Mouse (Mus musculus) hindbrain, embryonic 14.5 days (tissue): Measurements from ENCODE around the gene Ceacam9. TPM values are rescaled to one million over a fixed set of nuclear protein-coding genes. Genes with fewer than 3 reads are reported as not detected.
"Not testable (repeated sequence)": the region's sequence is repeated elsewhere in the genome, so short reads cannot be mapped to it uniquely, and the experiment has no call there.

Experiments
- ATAC-seq: fragments of 200-750 bp; cut with Nextera tagmentation; 2 replicates; pipeline ENCODE4 v1.8.0; 2017; ENCODE audit warnings: moderate number of reproducible peaks, mild to moderate bottlenecking, moderate TSS enrichment, moderate library complexity; ENCODE audit not compliant: low FRiP score
- DNase-seq: peaks from one replicate; pipeline ENCODE4 v3.0.0-alpha.2; 2015; ENCODE audit warnings: low spot score
- H3K27ac ChIP-seq: fragments of 300-500 bp; sonication (generic); 2 replicates; pipeline ENCODE4 v1.5.1; 2014; ENCODE audit warnings: mild to moderate bottlenecking, moderate library complexity
- H3K27me3 ChIP-seq: fragments of 300-500 bp; sonication (generic); 2 replicates; pipeline ENCODE4 v1.6.1; 2014; ENCODE audit warnings: mild to moderate bottlenecking, low read length, mixed read lengths; ENCODE audit not compliant: control insufficient read depth, insufficient read depth
- H3K36me3 ChIP-seq: fragments of 300-500 bp; sonication (generic); replicated peaks from 2 replicates; pipeline ENCODE4 v1.6.1; 2014; ENCODE audit not compliant: control insufficient read depth, insufficient read depth
- H3K4me1 ChIP-seq: fragments of 300-500 bp; sonication (generic); replicated peaks from 2 replicates; pipeline ENCODE4 v1.6.1; 2014; ENCODE audit warnings: antibody characterized with exemption, low read length, mixed read lengths; ENCODE audit not compliant: control insufficient read depth, insufficient read depth
- H3K4me2 ChIP-seq: fragments of 300-500 bp; sonication (generic); replicated peaks from 2 replicates; pipeline ENCODE4 v1.6.1; 2014; ENCODE audit warnings: mild to moderate bottlenecking, moderate library complexity
- H3K4me3 ChIP-seq: fragments of 300-500 bp; sonication (generic); replicated peaks from 2 replicates; pipeline ENCODE4 v1.5.1; 2014; ENCODE audit warnings: mild to moderate bottlenecking, low read length
- H3K9ac ChIP-seq: fragments of 300-500 bp; sonication (generic); 2 replicates; pipeline ENCODE4 v1.6.1; 2014
- H3K9me3 ChIP-seq: fragments of 300-500 bp; sonication (generic); 2 replicates; pipeline ENCODE4 v1.6.1; 2016; ENCODE audit warnings: low read length; ENCODE audit not compliant: control insufficient read depth
- WGBS: fragments of 180-500 bp; shearing (Covaris S2); extraction: QIAGEN DNeasy Blood & Tissue Kit; methylation state at CpG from one replicate; pipeline ENCODE4 v1.1.7; 2014; 5-methylcytosine and 5-hydroxymethylcytosine counted together
- polyA plus RNA-seq: library from polyadenylated mRNA; unstranded; fragments of >200 nt; fragmentation: Nextera tagmentation; extraction: Ambion mirVana; gene quantifications from 2 replicates; pipeline ENCODE4 v1.2.1, GENCODE M21; 2014

Ceacam9 gene
- 0.34 TPM in 1 of 2 replicates, not detected in the other for polyA plus RNA-seq

- Histone ChIP-seq H3K36me3 (no peaks in the 10 kb centered on the region), H3K27me3 (no peaks in the 10 kb centered on the region), H3K4me1 (no peaks in the 10 kb centered on the region), H3K9ac (no peak within 1 kb of the TSS), H3K4me3 (no peak within 1 kb of the TSS), H3K9me3 (no peaks in the 10 kb centered on the region), H3K27ac (no peak within 1 kb of the TSS), H3K4me2 (no peak within 1 kb of the TSS)
- ATAC-seq (no peak), DNase-seq (no peak)
- 78% methylated on average over 2 of the region's 2 CpGs for WGBS
Observed at GRCm38 (mm10) chr7:16721629-16722028, at the start of gene Ceacam9. Gene Ceacam9, plus strand, starts transcription at chr7:16721929.

- H3K4me1 ChIP-seq, result no peaks in the 10 kb centered on the region
- H3K4me3 ChIP-seq, result no peak overlapping the region
- H3K9me3 ChIP-seq, result no peaks in the 10 kb centered on the region
Observed at GRCm38 (mm10) chr7:16673823-16674222, 47.9 kb upstream of the Ceacam9 start.

GRCm38 (mm10) chr7:16674699-16675098, 47.0 kb upstream of the Ceacam9 start:
- not testable (repeated sequence) for DNase-seq, H3K36me3 ChIP-seq, H3K9ac ChIP-seq, H3K4me2 ChIP-seq, H3K27ac ChIP-seq, H3K27me3 ChIP-seq, ATAC-seq, H3K4me3 ChIP-seq, H3K4me1 ChIP-seq, H3K9me3 ChIP-seq
- 42% methylated on average over 5 of the region's 5 CpGs for WGBS

More at GRCm38 (mm10) chr7:16673823-16674222, 47.9 kb upstream of the Ceacam9 start:
- H3K9ac ChIP-seq, result no peak overlapping the region
- DNase-seq (no peak), ATAC-seq (no peak)
- no peak overlapping the region for H3K4me2 ChIP-seq
- H3K36me3 ChIP-seq, result no peaks in the 10 kb centered on the region
- H3K27me3 ChIP-seq, result no peaks in the 10 kb centered on the region
- WGBS, result 83% methylated on average over 1 of the region's 1 CpGs
- no peak overlapping the region for H3K27ac ChIP-seq

GRCm38 (mm10) chr7:16675605-16676004, 46.1 kb upstream of the Ceacam9 start, which contains the start of gene Ceacam15:
Gene Ceacam15, minus strand, starts transcription at chr7:16675705.
- Histone ChIP-seq H3K9me3 (no peaks in the 10 kb centered on the region), H3K27me3 (no peaks in the 10 kb centered on the region), H3K4me3 (no peak within 1 kb of the TSS), H3K36me3 (no peaks in the 10 kb centered on the region), H3K4me1 (no peaks in the 10 kb centered on the region), H3K27ac (no peak within 1 kb of the TSS), H3K4me2 (no peak within 1 kb of the TSS), H3K9ac (no peak within 1 kb of the TSS)
- DNase-seq (no peak), ATAC-seq (no peak)
- WGBS, result 61% methylated on average over 1 of the region's 1 CpGs

GRCm38 (mm10) chr7:16680194-16680593, 41.5 kb upstream of the Ceacam9 start:
- not testable (repeated sequence) for H3K4me3 ChIP-seq, H3K9ac ChIP-seq, ATAC-seq, H3K4me1 ChIP-seq, H3K9me3 ChIP-seq, DNase-seq, H3K4me2 ChIP-seq, H3K27ac ChIP-seq, H3K27me3 ChIP-seq, H3K36me3 ChIP-seq
- 58% methylated on average over 3 of the region's 3 CpGs for WGBS

GRCm38 (mm10) chr7:16689196-16689595, 32.5 kb upstream of the Ceacam9 start:
- 83% methylated on average over 5 of the region's 5 CpGs for WGBS
- Histone ChIP-seq H3K9ac (no peak overlapping the region), H3K9me3 (0 out of 2 replicates have a peak, but pooled peaks cover 3% of the 10 kb centered on the region), H3K4me3 (no peak overlapping the region), H3K4me1 (no peaks in the 10 kb centered on the region), H3K27me3 (no peaks in the 10 kb centered on the region), H3K27ac (no peak overlapping the region), H3K4me2 (no peak overlapping the region), H3K36me3 (no peaks in the 10 kb centered on the region)
- DNase-seq (no peak), ATAC-seq (no peak)

- Histone ChIP-seq H3K4me2 (no peak overlapping the region), H3K4me1 (no peaks in the 10 kb centered on the region), H3K4me3 (no peak overlapping the region), H3K9me3 (no peaks in the 10 kb centered on the region), H3K36me3 (no peaks in the 10 kb centered on the region), H3K9ac (no peak overlapping the region), H3K27ac (no peak overlapping the region), H3K27me3 (no peaks in the 10 kb centered on the region)
- ATAC-seq (no peak), DNase-seq (peak; percentile 45)
- WGBS, result 43% methylated on average over 3 of the region's 3 CpGs
Observed at GRCm38 (mm10) chr7:16695025-16695424, 26.7 kb upstream of the Ceacam9 start.

GRCm38 (mm10) chr7:16699042-16699441, 22.7 kb upstream of the Ceacam9 start:
- Histone ChIP-seq H3K4me1 (no peaks in the 10 kb centered on the region), H3K4me3 (no peak overlapping the region), H3K27me3 (no peaks in the 10 kb centered on the region), H3K4me2 (no peak overlapping the region), H3K27ac (no peak overlapping the region), H3K36me3 (no peaks in the 10 kb centered on the region), H3K9ac (no peak overlapping the region), H3K9me3 (no peaks in the 10 kb centered on the region)
- 51% methylated on average over 2 of the region's 2 CpGs for WGBS
- DNase-seq, result no peak
- no peak for ATAC-seq

- no peaks in the 10 kb centered on the region for H3K9me3 ChIP-seq
- DNase-seq (no peak), ATAC-seq (no peak)
- no peak overlapping the region for H3K4me2 ChIP-seq
- no peaks in the 10 kb centered on the region for H3K4me1 ChIP-seq
- no peaks in the 10 kb centered on the region for H3K27me3 ChIP-seq
- H3K4me3 ChIP-seq, result no peak overlapping the region
- 82% methylated on average over 5 of the region's 5 CpGs for WGBS
- no peak overlapping the region for H3K9ac ChIP-seq
- no peak overlapping the region for H3K27ac ChIP-seq
- H3K36me3 ChIP-seq, result no peaks in the 10 kb centered on the region
Observed at GRCm38 (mm10) chr7:16700583-16700982, 21.1 kb upstream of the Ceacam9 start.

GRCm38 (mm10) chr7:16706385-16706784, 15.3 kb upstream of the Ceacam9 start:
- H3K4me3 ChIP-seq, result no peak overlapping the region
- ATAC-seq (no peak), DNase-seq (no peak)
- H3K4me2 ChIP-seq, result no peak overlapping the region
- H3K4me1 ChIP-seq, result no peaks in the 10 kb centered on the region
- no peaks in the 10 kb centered on the region for H3K36me3 ChIP-seq
- no peak overlapping the region for H3K27ac ChIP-seq
- 69% methylated on average over 9 of the region's 9 CpGs for WGBS
- H3K27me3 ChIP-seq, result no peaks in the 10 kb centered on the region
- no peak overlapping the region for H3K9ac ChIP-seq
- H3K9me3 ChIP-seq, result no peaks in the 10 kb centered on the region
